Mouse (Mus musculus) C2C12 (cell line): ENCODE measurements at regions not wholly inside any gene's neighbourhood (a gene's known extent, or its start where the extent isn't known, plus 50 kb on each side); places are given as distances from the start of the nearest gene placed in this dataset.

Experiments used
- H3K27me3 ChIP-seq: one replicate; pipeline ENCODE4 v1.6.1; 2011; ENCODE audit not compliant: control insufficient read depth, insufficient read depth, insufficient read length
- H3K36me3 ChIP-seq: one replicate; pipeline ENCODE4 v1.6.1; 2011; ENCODE audit not compliant: control insufficient read depth, insufficient read depth
- H3K4me3 ChIP-seq: one replicate; pipeline ENCODE4 v1.5.1; 2011; ENCODE audit warnings: mild to moderate bottlenecking, control low read depth; ENCODE audit not compliant: poor library complexity, insufficient read depth, severe bottlenecking
- H3K79me2 ChIP-seq: one replicate; pipeline ENCODE4 v1.6.1; 2011; ENCODE audit not compliant: control insufficient read depth, insufficient read depth
- H3K79me3 ChIP-seq: one replicate; pipeline ENCODE4 v1.6.1; 2011; ENCODE audit warnings: low read depth, control low read depth
- H3ac ChIP-seq: one replicate; pipeline ENCODE3; 2011; ENCODE audit warnings: low read depth; ENCODE audit not compliant: control insufficient read depth, insufficient read length
- CEBPB ChIP-seq: IDR thresholded peaks from one replicate; pipeline ENCODE4 v1.6.1; 2011; ENCODE audit warnings: low read depth, mild to moderate bottlenecking, control low read depth, moderate library complexity
- CTCF ChIP-seq: IDR thresholded peaks from one replicate; pipeline ENCODE4 v1.5.1; 2011; ENCODE audit not compliant: control insufficient read depth, insufficient read depth, insufficient read length
- FOSL1 ChIP-seq: IDR thresholded peaks from one replicate; pipeline ENCODE4 v1.8.0; 2011; ENCODE audit warnings: mild to moderate bottlenecking, low read length; ENCODE audit not compliant: poor library complexity, insufficient read depth, severe bottlenecking
- MAX ChIP-seq: IDR thresholded peaks from one replicate; pipeline ENCODE4 v1.6.1; 2011; ENCODE audit warnings: mild to moderate bottlenecking, control low read depth
- MYOD1 ChIP-seq: IDR thresholded peaks from one replicate; pipeline ENCODE4 v1.6.1; 2011; ENCODE audit warnings: low read depth; ENCODE audit not compliant: control insufficient read depth, insufficient read length
- MYOG ChIP-seq: IDR thresholded peaks from one replicate; pipeline ENCODE4 v1.6.1; 2011; ENCODE audit not compliant: control insufficient read depth, insufficient read length; ENCODE audit errors: extremely low read depth
- USF1 ChIP-seq: IDR thresholded peaks from one replicate; pipeline ENCODE4 v1.6.1; 2011; ENCODE audit warnings: low read depth, mild to moderate bottlenecking, control low read depth, moderate library complexity

GRCm38 (mm10) chr9:116277736-116278135, 102.6 kb upstream of the Tgfbr2 start:
- Histone ChIP-seq H3K79me3 (no peaks in the 10 kb centered on the region), H3K36me3 (no peaks in the 10 kb centered on the region), H3ac (no peak overlapping the region), H3K27me3 (no peaks in the 10 kb centered on the region), H3K79me2 (no peaks in the 10 kb centered on the region), H3K4me3 (no peak overlapping the region)
- no peak for TF ChIP-seq USF1
- TF ChIP-seq MYOD1, result no peak
- no peak for TF ChIP-seq MYOG
- no peak for TF ChIP-seq CTCF
- TF ChIP-seq MAX, result no peak
- TF ChIP-seq CEBPB, result no peak
- TF ChIP-seq FOSL1, result no peak

- Histone ChIP-seq H3ac (no peak overlapping the region), H3K27me3 (no peaks in the 10 kb centered on the region), H3K79me2 (no peaks in the 10 kb centered on the region), H3K36me3 (no peaks in the 10 kb centered on the region), H3K79me3 (no peaks in the 10 kb centered on the region), H3K4me3 (no peak overlapping the region)
- no peak for TF ChIP-seq CEBPB
- TF ChIP-seq MYOD1, result no peak
- no peak for TF ChIP-seq USF1
- no peak for TF ChIP-seq FOSL1
- no peak for TF ChIP-seq CTCF
- no peak for TF ChIP-seq MYOG
- TF ChIP-seq MAX, result no peak
Measured at GRCm38 (mm10) chr9:116276141-116276540, 101.0 kb upstream of the Tgfbr2 start.

- H3K27me3 ChIP-seq, result no peaks in the 10 kb centered on the region
- H3ac ChIP-seq, result no peak overlapping the region
- no peaks in the 10 kb centered on the region for H3K36me3 ChIP-seq
- H3K4me3 ChIP-seq, result no peak overlapping the region
- TF ChIP-seq CEBPB (no peak), CTCF (no peak), MAX (no peak)
- H3K79me2 ChIP-seq, result no peaks in the 10 kb centered on the region
- H3K79me3 ChIP-seq, result no peaks in the 10 kb centered on the region
Measured at GRCm38 (mm10) chr9:116272446-116272845, 97.3 kb upstream of the Tgfbr2 start.

GRCm38 (mm10) chr9:116270417-116270828, 95.3 kb upstream of the Tgfbr2 start:
- no peaks in the 10 kb centered on the region for H3K27me3 ChIP-seq
- H3K79me2 ChIP-seq, result no peaks in the 10 kb centered on the region
- no peak overlapping the region for H3K4me3 ChIP-seq
- H3ac ChIP-seq, result no peak overlapping the region
- no peak for TF ChIP-seq USF1
- no peak for TF ChIP-seq CEBPB
- TF ChIP-seq MAX, result no peak
- no peaks in the 10 kb centered on the region for H3K79me3 ChIP-seq
- no peaks in the 10 kb centered on the region for H3K36me3 ChIP-seq

- H3K79me2 ChIP-seq, result no peaks in the 10 kb centered on the region
- H3ac ChIP-seq, result no peak overlapping the region
- no peak overlapping the region for H3K4me3 ChIP-seq
- H3K79me3 ChIP-seq, result no peaks in the 10 kb centered on the region
- no peaks in the 10 kb centered on the region for H3K36me3 ChIP-seq
- TF ChIP-seq MYOG (no peak), FOSL1 (no peak), CTCF (no peak), MAX (no peak), CEBPB (no peak), USF1 (no peak), MYOD1 (no peak)
- no peaks in the 10 kb centered on the region for H3K27me3 ChIP-seq
Measured at GRCm38 (mm10) chr9:116267411-116267810, 92.3 kb upstream of the Tgfbr2 start.

- H3ac ChIP-seq, result no peak overlapping the region
- no peaks in the 10 kb centered on the region for H3K36me3 ChIP-seq
- H3K79me3 ChIP-seq, result no peaks in the 10 kb centered on the region
- no peaks in the 10 kb centered on the region for H3K27me3 ChIP-seq
- H3K4me3 ChIP-seq, result no peak overlapping the region
- no peaks in the 10 kb centered on the region for H3K79me2 ChIP-seq
- TF ChIP-seq CTCF (no peak), USF1 (no peak), MYOG (no peak), CEBPB (no peak), FOSL1 (no peak), MYOD1 (no peak), MAX (no peak)
Measured at GRCm38 (mm10) chr9:116263833-116264232, 88.7 kb upstream of the Tgfbr2 start.
